In genomic region chr4:40722011-40722666, GRCm38 (mm10) we compare ENCODE assay signal across 8 mouse cellular contexts. TPM values are rescaled to one million over a fixed set of nuclear protein-coding genes. Genes with fewer than 3 reads are reported as not detected.
DNase-seq lines count a peak whose midpoint lies in the region; ATAC-seq and TF ChIP-seq lines count a peak whose summit lies in the region.

Dnaja1 (plus strand) TSS chr4:40722150.

- H3K4me1 ChIP-seq in CH12.LX (ENCODE audit: control insufficient read depth in 1 of 2, insufficient read depth in 2 of 2): peaks cover 5 to 37% of the 10 kb centered on the region in 2 experiments; a peak in 3 of 4 replicates
- H3K4me1 ChIP-seq in forebrain, embryonic 11.5 days (replicated peaks; ENCODE audit: control insufficient read depth, insufficient read depth, low read length): peaks cover 14% of the 10 kb centered on the region
- peaks cover 22% of the 10 kb centered on the region for H3K4me1 ChIP-seq in heart, embryonic 16.5 days (ENCODE audit: control insufficient read depth, insufficient read depth, low read length)
- peaks cover 54% of the 10 kb centered on the region for H3K4me1 ChIP-seq in liver, embryonic 15.5 days (replicated peaks)
- peaks cover 23% of the 10 kb centered on the region for H3K4me1 ChIP-seq in neural tube, embryonic 12.5 days

- in situ Hi-C loops in CH12.LX (cut with MboI; ENCODE audit: low pct_ligation_motif_present, low pct_unique_long_range_greater_than_20kb, low sequenced_read_pairs): no loop called here

- WGBS in forebrain, embryonic 11.5 days: 1% methylated on average over 53 of the region's 54 CpGs
- under 1% methylated on average over 48 of the region's 54 CpGs for WGBS in heart, embryonic 16.5 days
- WGBS in liver, embryonic 15.5 days (ENCODE audit: insufficient replicate concordance): under 1% methylated on average over 54 of the region's 54 CpGs
- WGBS in neural tube, embryonic 12.5 days: under 1% methylated on average over 54 of the region's 54 CpGs

- H3K9ac ChIP-seq in CH12.LX (ENCODE audit: insufficient read depth, low read depth): peak within 1 kb of the TSS; percentile 91
- H3K9ac ChIP-seq in forebrain, embryonic 11.5 days (ENCODE audit: low read length): peak within 1 kb of the TSS; percentile 96
- peak within 1 kb of the TSS; percentile 89 for H3K9ac ChIP-seq in heart, embryonic 16.5 days (ENCODE audit: low read length)
- peak within 1 kb of the TSS; percentile 98 for H3K9ac ChIP-seq in liver, embryonic 15.5 days
- peak within 1 kb of the TSS; percentile 96 for H3K9ac ChIP-seq in neural tube, embryonic 12.5 days

- TF ChIP-seq EP300 in CH12.LX (IDR thresholded peaks at IDR 0.05; ENCODE audit: low read length): peak; percentile 33; the same call in 1 of the 2 replicates

- H3K4me2 ChIP-seq in CH12.LX (ENCODE audit: insufficient read depth, low read depth, poor library complexity, severe bottlenecking): peak within 1 kb of the TSS; percentile 94
- H3K4me2 ChIP-seq in forebrain, embryonic 11.5 days (ENCODE audit: low read depth, low read length, severe bottlenecking): peak within 1 kb of the TSS; percentile 77
- peak within 1 kb of the TSS; percentile 82 for H3K4me2 ChIP-seq in heart, embryonic 16.5 days (ENCODE audit: low read depth, low read length)
- H3K4me2 ChIP-seq in liver, embryonic 15.5 days: peak within 1 kb of the TSS; percentile 90
- H3K4me2 ChIP-seq in neural tube, embryonic 12.5 days (replicated peaks): peak within 1 kb of the TSS; percentile 76

- DNase-seq in CH12.LX (ENCODE audit: extremely low read depth): peak; percentile 94
- peak; percentile 89 for DNase-seq in c-Kit-positive CD71-positive TER-119-negative erythroid progenitor cells, embryonic 14.5 days (ENCODE audit: low read depth)
- peak; percentile 98 for DNase-seq in forebrain, embryonic 11.5 days (ENCODE audit: low spot score)
- peak; percentile 96 to 99 for DNase-seq in kidney, postnatal 36 days
- DNase-seq in telencephalon, adult 2 months (ENCODE audit: low read depth, low spot score): peak; percentile 93

- no peak for TF ChIP-seq RAD21 in CH12.LX (IDR thresholded peaks at IDR 0.05; ENCODE audit: low read depth, low read length)

- peak; percentile 93 for ATAC-seq in forebrain, embryonic 11.5 days (replicated peaks; ENCODE audit: low FRiP score)
- ATAC-seq in heart, embryonic 16.5 days (replicated peaks; ENCODE audit: extremely low read depth, insufficient read depth, low FRiP score): peak; percentile 90
- ATAC-seq in liver, embryonic 15.5 days (ENCODE audit: insufficient read depth): peak; percentile 85
- peak; percentile 93 for ATAC-seq in neural tube, embryonic 12.5 days (ENCODE audit: low FRiP score, low read depth)

- peaks cover 16 to 29% of the 10 kb centered on the region in 2 experiments for H3K36me3 ChIP-seq in CH12.LX (replicated peaks in 1 of 2; ENCODE audit: control insufficient read depth in 1 of 2, insufficient read depth in 1 of 2, low read length in 1 of 2)
- H3K36me3 ChIP-seq in forebrain, embryonic 11.5 days (ENCODE audit: control insufficient read depth, insufficient read depth, low read length): no peaks in the 10 kb centered on the region
- H3K36me3 ChIP-seq in heart, embryonic 16.5 days (ENCODE audit: control insufficient read depth, insufficient read depth): peaks cover 10% of the 10 kb centered on the region
- peaks cover 29% of the 10 kb centered on the region for H3K36me3 ChIP-seq in liver, embryonic 15.5 days (replicated peaks)
- H3K36me3 ChIP-seq in neural tube, embryonic 12.5 days: peaks cover 24% of the 10 kb centered on the region

- TF ChIP-seq POLR2A in CH12.LX (IDR thresholded peaks at IDR 0.05; ENCODE audit: low read depth, low read length): peak; percentile 98

- TF ChIP-seq CTCF in CH12.LX (conservative IDR thresholded peaks at IDR 0.05 in 1 of 2, IDR thresholded peaks at IDR 0.05 in 1 of 2; ENCODE audit: low read depth in 2 of 2, low read length in 2 of 2): no peak

- no peaks in the 10 kb centered on the region for H3K9me3 ChIP-seq in CH12.LX (replicated peaks; ENCODE audit: low read length)
- no peaks in the 10 kb centered on the region for H3K9me3 ChIP-seq in forebrain, embryonic 11.5 days (ENCODE audit: control insufficient read depth, low read length)
- H3K9me3 ChIP-seq in heart, embryonic 16.5 days (replicated peaks; ENCODE audit: control insufficient read depth, low read length): no peaks in the 10 kb centered on the region
- no peaks in the 10 kb centered on the region for H3K9me3 ChIP-seq in liver, embryonic 15.5 days (replicated peaks)
- no peaks in the 10 kb centered on the region for H3K9me3 ChIP-seq in neural tube, embryonic 12.5 days

- H3K27ac ChIP-seq in CH12.LX (ENCODE audit: insufficient read depth, low read depth): peak within 1 kb of the TSS; percentile 85
- peak within 1 kb of the TSS; percentile 99 for H3K27ac ChIP-seq in forebrain, embryonic 11.5 days (ENCODE audit: low read depth, low read length)
- H3K27ac ChIP-seq in heart, embryonic 16.5 days (ENCODE audit: low read length): peak within 1 kb of the TSS; percentile 93
- H3K27ac ChIP-seq in liver, embryonic 15.5 days (replicated peaks): peak within 1 kb of the TSS; percentile 97
- peak within 1 kb of the TSS; percentile 99 for H3K27ac ChIP-seq in neural tube, embryonic 12.5 days

- peak within 1 kb of the TSS; percentile 79 to 99 (median 95) for H3K4me3 ChIP-seq in CH12.LX (replicated peaks in 1 of 3; ENCODE audit: low read depth in 2 of 3, low read length in 2 of 3, poor library complexity in 1 of 3)
- H3K4me3 ChIP-seq in forebrain, embryonic 11.5 days (ENCODE audit: low read depth, low read length): peak within 1 kb of the TSS; percentile 82
- H3K4me3 ChIP-seq in heart, embryonic 16.5 days (ENCODE audit: low read length): peak within 1 kb of the TSS; percentile 80
- H3K4me3 ChIP-seq in liver, embryonic 15.5 days (replicated peaks): peak within 1 kb of the TSS; percentile 98
- peak within 1 kb of the TSS; percentile 85 for H3K4me3 ChIP-seq in neural tube, embryonic 12.5 days

- H3K79me2 ChIP-seq in CH12.LX (replicated peaks; ENCODE audit: control insufficient read depth, extremely low read depth, insufficient read depth, poor library complexity, severe bottlenecking): peaks cover 37% of the 10 kb centered on the region

- dilution Hi-C loops in CH12.LX (cut with MboI; ENCODE audit: extremely low pct_ligation_motif_present, extremely low pct_unique_long_range_greater_than_20kb, low sequenced_read_pairs): no loop called here

- no peaks in the 10 kb centered on the region for H3K27me3 ChIP-seq in CH12.LX (replicated peaks)
- no peaks in the 10 kb centered on the region for H3K27me3 ChIP-seq in forebrain, embryonic 11.5 days (ENCODE audit: control insufficient read depth, insufficient read depth, low read length)
- no peaks in the 10 kb centered on the region for H3K27me3 ChIP-seq in heart, embryonic 16.5 days (ENCODE audit: control insufficient read depth, insufficient read depth, low read length)
- H3K27me3 ChIP-seq in liver, embryonic 15.5 days: no peaks in the 10 kb centered on the region
- H3K27me3 ChIP-seq in neural tube, embryonic 12.5 days (replicated peaks): no peaks in the 10 kb centered on the region

TF ChIP-seq in CH12.LX, 34 proteins besides CTCF, POLR2A, EP300 and RAD21 (continues in another document):
- TF ChIP-seq MAX (IDR thresholded peaks at IDR 0.05; ENCODE audit: low read length) (peak; percentile 70), SMC3 (IDR thresholded peaks at IDR 0.05; ENCODE audit: low read depth, low read length) (no peak), E2F4 (IDR thresholded peaks at IDR 0.05; ENCODE audit: insufficient replicate concordance, low read depth, low read length) (peak; percentile 35; the same call in 1 of the 2 replicates), CHD1 (IDR thresholded peaks at IDR 0.05; ENCODE audit: low read depth, low read length) (peak; percentile 77; the same call in 1 of the 2 replicates), ZKSCAN1 (IDR thresholded peaks at IDR 0.05; ENCODE audit: borderline replicate concordance, low read depth, low read length) (no peak), POLR2AphosphoS2 (IDR thresholded peaks at IDR 0.05; ENCODE audit: low read depth, low read length) (peak; percentile 97), ELF1 (IDR thresholded peaks at IDR 0.05; ENCODE audit: low read depth, low read length) (peak; percentile 92), KAT2A (IDR thresholded peaks at IDR 0.05; ENCODE audit: insufficient replicate concordance, low read length) (no peak), GABPA (IDR thresholded peaks at IDR 0.05; ENCODE audit: insufficient replicate concordance, low read depth, low read length) (no peak), MXI1 (IDR thresholded peaks at IDR 0.05; ENCODE audit: low read depth, low read length) (peak; percentile 89; the same call in 1 of the 2 replicates), MAZ (IDR thresholded peaks at IDR 0.05; ENCODE audit: low read depth, low read length) (no peak; the same call in none of the 2 replicates), SIN3A (IDR thresholded peaks at IDR 0.05; ENCODE audit: low read length) (peak; percentile 93), CHD2 (IDR thresholded peaks at IDR 0.05; ENCODE audit: low read length) (peak; percentile 59), BHLHE40 (IDR thresholded peaks at IDR 0.05; ENCODE audit: low read depth, low read length) (no peak), MAFK (IDR thresholded peaks at IDR 0.05; ENCODE audit: insufficient replicate concordance, low read length) (peak; percentile 81), RCOR1 (conservative IDR thresholded peaks at IDR 0.05; ENCODE audit: low read depth, low read length) (peak; percentile 51; the same call in 1 of the 2 replicates), PAX5 (IDR thresholded peaks at IDR 0.05; ENCODE audit: low read length) (no peak), MYC (IDR thresholded peaks at IDR 0.05; ENCODE audit: low read depth, low read length) (0 out of 2 replicates have a peak, but pooled peaks have one; percentile 41), MEF2A (IDR thresholded peaks at IDR 0.05; ENCODE audit: borderline replicate concordance, low read depth, low read length) (peak; percentile 31; the same call in 1 of the 2 replicates), UBTF (IDR thresholded peaks at IDR 0.05; ENCODE audit: low read depth, low read length) (peak; percentile 66; the same call in 1 of the 2 replicates), ZMIZ1 (IDR thresholded peaks at IDR 0.05; ENCODE audit: low read depth, low read length) (peak; percentile 98), TCF12 (IDR thresholded peaks at IDR 0.05; ENCODE audit: low read depth, low read length) (peak; percentile 91)

RNA-seq across cellular contexts. Expression of gene Dnaja1, which starts in this region (rescaled TPM):
- total RNA-seq in CH12.LX (2012; rRNA removed) (67.9 and 127 TPM in 2 replicates), CH12.LX (2014; rRNA removed) (117 and 170 TPM in 2 replicates)
- polyA plus RNA-seq in CH12.LX (2012; ENCODE audit: insufficient read length, low read depth): 412 and 485 TPM in 2 replicates
- polyA plus RNA-seq in forebrain, embryonic 11.5 days (2014; fragmentation: Nextera tagmentation; extraction: Ambion mirVana): 640 and 645 TPM in 2 replicates
- 238 and 262 TPM in 2 replicates for polyA plus RNA-seq in heart, embryonic 16.5 days (2015; fragmentation: Nextera tagmentation; extraction: Ambion mirVana)
- polyA plus RNA-seq in liver, embryonic 15.5 days (2015; fragmentation: Nextera tagmentation; extraction: Ambion mirVana): 121 and 130 TPM in 2 replicates
- polyA plus RNA-seq in neural tube, embryonic 12.5 days (2016; fragmentation: Nextera tagmentation; extraction: Ambion mirVana): 690 and 701 TPM in 2 replicates

Comparison
In these comparisons a context has a peak if more than half of its experiments do, and no peak if none do; other contexts are left out.
1. Peak in every context shown above with its lines: DNase-seq, ATAC-seq, H3K4me3 ChIP-seq and H3K27ac ChIP-seq.